In the genomic region with DNA sequence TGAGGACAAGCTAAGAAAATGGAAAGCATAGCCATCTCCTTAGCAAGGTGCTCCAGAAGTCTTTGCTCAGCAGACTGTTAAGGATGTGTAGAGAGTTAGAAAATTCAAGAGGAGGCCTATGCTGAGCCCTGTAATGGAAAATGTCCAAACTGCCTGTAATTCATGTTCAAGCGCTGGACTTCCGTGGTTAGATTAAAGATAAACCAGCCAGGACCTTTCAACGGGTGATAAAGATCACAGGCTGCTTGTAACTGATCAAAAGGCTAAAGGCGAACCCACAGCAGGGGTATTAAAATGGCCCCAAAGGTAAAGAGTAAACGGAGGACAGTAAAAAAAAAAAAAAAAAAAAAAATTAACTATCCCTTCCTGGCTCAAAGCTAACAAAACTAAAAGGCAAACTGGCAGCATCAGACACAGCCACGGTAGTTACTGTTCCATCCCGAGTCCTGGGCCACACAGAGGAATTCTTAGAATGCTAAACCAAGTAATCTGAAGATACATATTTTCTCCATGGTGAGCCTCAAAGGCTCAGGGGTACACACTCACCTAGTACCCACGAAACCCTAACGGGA, we compare ENCODE assay signal across 9 mouse cellular contexts. TPM values are rescaled to one million over a fixed set of nuclear protein-coding genes. Genes with fewer than 3 reads are reported as not detected.
DNase-seq lines count a peak whose midpoint lies in the region; ATAC-seq and TF ChIP-seq lines count a peak whose summit lies in the region.
"Had no signal": no experiment of that assay in that cellular context is flagged by ENCODE, and none has a peak within 500 bp of the region (broad histone marks: within the 10 kb centered on the region; RNA-seq: fewer than 3 reads in every experiment).

No protein-coding gene starts in this region.

- H3K36me3 ChIP-seq in lung, embryonic 14.5 days (ENCODE audit: insufficient read depth), result no peaks in the 10 kb centered on the region
- H3K36me3 ChIP-seq in forebrain, embryonic 11.5 days (ENCODE audit: control insufficient read depth, insufficient read depth, low read length), result no peaks in the 10 kb centered on the region
- H3K36me3 ChIP-seq in small intestine, adult 2 months (ENCODE audit: control insufficient read depth, insufficient read depth, low read length), result peaks cover 2% of the 10 kb centered on the region; the same call in 1 of the 2 replicates

- no peak for DNase-seq in lung, embryonic 14.5 days
- DNase-seq in lung, postnatal 36 days, result no peak
- no peak for DNase-seq in forebrain, embryonic 11.5 days (ENCODE audit: low spot score)
- DNase-seq in kidney, postnatal 36 days, result peak; percentile 60 to 87
- no peak for DNase-seq in cerebellum, adult 11-12 months
- DNase-seq in spleen, adult 18-20 months, result no peak
- no peak for DNase-seq in retina, embryonic 14.5 days (ENCODE audit: low spot score)
- DNase-seq: adrenal gland, postnatal 25 days had no signal

- H3K4me2 ChIP-seq in lung, embryonic 14.5 days, result peak overlapping the region; percentile 67
- H3K4me2 ChIP-seq in forebrain, embryonic 11.5 days (ENCODE audit: low read depth, low read length, severe bottlenecking), result peak overlapping the region; percentile 57

- TF ChIP-seq CTCF in lung, embryonic 14.5 days (IDR thresholded peaks at IDR 0.05; ENCODE audit: low read depth), result no peak
- no peak for TF ChIP-seq CTCF in small intestine, adult 2 months (IDR thresholded peaks at IDR 0.05; ENCODE audit: extremely low read depth, insufficient read length, insufficient replicate concordance, low read depth, low read length)

- no peak overlapping the region; the same call in 1 of the 2 replicates for H3K27ac ChIP-seq in lung, embryonic 14.5 days (ENCODE audit: low read depth)
- no peak overlapping the region for H3K27ac ChIP-seq in forebrain, embryonic 11.5 days (ENCODE audit: low read depth, low read length)
- H3K27ac ChIP-seq in small intestine, adult 2 months (ENCODE audit: insufficient read depth, low read depth, low read length), result peak overlapping the region; percentile 98

- H3K9ac ChIP-seq in lung, embryonic 14.5 days, result peak overlapping the region; percentile 95; the same call in 1 of the 2 replicates
- no peak overlapping the region; the same call in 1 of the 2 replicates for H3K9ac ChIP-seq in forebrain, embryonic 11.5 days (ENCODE audit: low read length)

- no peak for ATAC-seq in lung, embryonic 14.5 days (ENCODE audit: insufficient read depth)
- ATAC-seq in forebrain, embryonic 11.5 days (replicated peaks; ENCODE audit: low FRiP score), result no peak

- no peaks in the 10 kb centered on the region for H3K27me3 ChIP-seq in lung, embryonic 14.5 days (ENCODE audit: insufficient read depth, low read length)
- no peaks in the 10 kb centered on the region for H3K27me3 ChIP-seq in forebrain, embryonic 11.5 days (ENCODE audit: control insufficient read depth, insufficient read depth, low read length)
- no peaks in the 10 kb centered on the region for H3K27me3 ChIP-seq in small intestine, adult 2 months (ENCODE audit: control insufficient read depth, insufficient read depth, low read length)

- no peak for TF ChIP-seq POLR2A in small intestine, adult 2 months (IDR thresholded peaks at IDR 0.05; ENCODE audit: low read depth, low read length)

- WGBS in lung, embryonic 14.5 days, result 48% methylated on average over 9 of the region's 9 CpGs
- WGBS in forebrain, embryonic 11.5 days, result 80% methylated on average over 9 of the region's 9 CpGs
- WGBS in small intestine, adult 2 months, result 18% methylated on average over 9 of the region's 9 CpGs

- no peaks in the 10 kb centered on the region for H3K9me3 ChIP-seq in lung, embryonic 14.5 days (ENCODE audit: low read depth, low read length)
- no peaks in the 10 kb centered on the region; the same call in 1 of the 2 replicates for H3K9me3 ChIP-seq in forebrain, embryonic 11.5 days (ENCODE audit: control insufficient read depth, low read length)

- peaks cover 4% of the 10 kb centered on the region; the same call in 1 of the 2 replicates for H3K4me1 ChIP-seq in lung, embryonic 14.5 days (ENCODE audit: insufficient read depth)
- H3K4me1 ChIP-seq in forebrain, embryonic 11.5 days (replicated peaks; ENCODE audit: control insufficient read depth, insufficient read depth, low read length), result peaks cover 4% of the 10 kb centered on the region; the same call in 1 of the 2 replicates
- peaks cover 28% of the 10 kb centered on the region; the same call in 1 of the 2 replicates for H3K4me1 ChIP-seq in small intestine, adult 2 months (ENCODE audit: control insufficient read depth, insufficient read depth, insufficient read length, low read length)

- peak overlapping the region; percentile 81 for H3K4me3 ChIP-seq in lung, embryonic 14.5 days (ENCODE audit: low read depth, low read length)
- H3K4me3 ChIP-seq in forebrain, embryonic 11.5 days (ENCODE audit: low read depth, low read length), result peak overlapping the region; percentile 80; the same call in 1 of the 2 replicates
- no peak overlapping the region for H3K4me3 ChIP-seq in small intestine, adult 2 months (ENCODE audit: low read depth, low read length)

RNA-seq across cellular contexts. Expression of a gene that starts 1.2 kb away (rescaled TPM):
- polyA plus RNA-seq in lung, embryonic 14.5 days (2014; fragmentation: Nextera tagmentation; extraction: Ambion mirVana), result 12.7 and 14.9 TPM in 2 replicates
- 11.2 and 12.3 TPM in 2 replicates for polyA plus RNA-seq in forebrain, embryonic 11.5 days (2014; fragmentation: Nextera tagmentation; extraction: Ambion mirVana)
- polyA plus RNA-seq in small intestine, adult 2 months (2012; rRNA removed), result 32.3 and 62.7 TPM in 2 replicates

RNA-seq across cellular contexts. Expression of a gene that starts 15.0 kb away (rescaled TPM):
- 57.3 TPM in 2 replicates for polyA plus RNA-seq in lung, embryonic 14.5 days (2014; fragmentation: Nextera tagmentation; extraction: Ambion mirVana)
- polyA plus RNA-seq in forebrain, embryonic 11.5 days (2014; fragmentation: Nextera tagmentation; extraction: Ambion mirVana), result 73.9 and 82.4 TPM in 2 replicates
- 12.7 and 33.9 TPM in 2 replicates for polyA plus RNA-seq in small intestine, adult 2 months (2012; rRNA removed)

RNA-seq across cellular contexts. Expression of a gene that starts 39.9 kb away (rescaled TPM):
- polyA plus RNA-seq in lung, embryonic 14.5 days (2014; fragmentation: Nextera tagmentation; extraction: Ambion mirVana), result not detected in 2 replicates
- not detected in 2 replicates for polyA plus RNA-seq in forebrain, embryonic 11.5 days (2014; fragmentation: Nextera tagmentation; extraction: Ambion mirVana)
- not detected in 2 replicates for polyA plus RNA-seq in small intestine, adult 2 months (2012; rRNA removed)

Comparison
In these comparisons a context has a peak if more than half of its experiments do, and no peak if none do; other contexts are left out.
1. DNase-seq: peak in kidney, postnatal 36 days (2 of 2); none in lung, embryonic 14.5 days (single experiment), lung, postnatal 36 days (single experiment), forebrain, embryonic 11.5 days (single experiment), cerebellum, adult 11-12 months (single experiment), spleen, adult 18-20 months (0 of 2) and retina, embryonic 14.5 days (single experiment).